Mouse (Mus musculus): ENCODE data around the gene Fbxl13.
"Not testable (repeated sequence)": the region's sequence is repeated elsewhere in the genome, so short reads cannot be mapped to it uniquely, and the experiment has no call there.

DNA sequence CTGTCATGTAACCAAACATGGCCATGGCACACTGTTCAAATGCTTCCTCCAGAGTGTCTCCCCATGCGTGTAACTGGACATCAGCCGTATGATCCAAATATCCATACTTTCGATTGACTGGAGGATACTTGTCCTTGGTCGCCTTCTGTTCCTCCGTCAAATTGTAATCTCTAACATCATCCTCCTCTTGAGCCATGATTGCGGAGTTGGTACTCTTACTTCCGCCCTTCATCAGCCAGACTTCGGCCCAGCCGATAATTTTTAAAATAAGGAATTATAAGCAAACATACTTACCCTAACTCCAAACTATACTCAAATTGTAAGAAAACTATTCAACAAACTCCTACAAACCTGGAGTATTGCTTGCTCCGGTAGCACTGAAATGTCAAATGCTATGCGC is 31.1 kb downstream of the Fbxl13 start:
- not testable (repeated sequence) for TF ChIP-seq CTCF (IDR thresholded peaks at IDR 0.05 in 2 of 3, conservative IDR thresholded peaks at IDR 0.05 in 1 of 3; ENCODE audit: control insufficient read depth in 1 of 3, insufficient read depth in 1 of 3, low read depth in 2 of 3, low read length in 3 of 3, poor library complexity in 1 of 3, severe bottlenecking in 1 of 3); TBP (IDR thresholded peaks at IDR 0.05; ENCODE audit: low read depth, low read length); SMC3 (IDR thresholded peaks at IDR 0.05; ENCODE audit: low read depth, low read length); USF2 (IDR thresholded peaks at IDR 0.05; ENCODE audit: borderline replicate concordance in 1 of 2, insufficient read depth in 1 of 2, low read depth in 1 of 2, low read length in 2 of 2); RAD21 (IDR thresholded peaks at IDR 0.05; ENCODE audit: low read depth, low read length); MAX (IDR thresholded peaks at IDR 0.05; ENCODE audit: low read length); ZMIZ1 (IDR thresholded peaks at IDR 0.05; ENCODE audit: low read depth, low read length)
